Mouse (Mus musculus) erythroblast, embryonic 14.5 days (primary cell): Measurements from ENCODE around the gene Cdkn2aipnl.

Source experiments
- GATA1 ChIP-seq: IDR thresholded peaks from 2 replicates; pipeline ENCODE4 v1.6.1; 2012; ENCODE audit warnings: low read length, inconsistent platforms, mixed read lengths
- TAL1 ChIP-seq: IDR thresholded peaks from 3 replicates; pipeline ENCODE4 v1.6.1; 2012; ENCODE audit warnings: low read length, inconsistent platforms, mixed read lengths

GRCm38 (mm10) chr11:51925595-51925994 is 41.9 kb upstream of the Cdkn2aipnl start:
- TF ChIP-seq GATA1 (no peak), TAL1 (no peak)
